Mouse (Mus musculus): ENCODE data around the gene Ranbp17. TPM values are rescaled to one million over a fixed set of nuclear protein-coding genes. Genes with fewer than 3 reads are reported as not detected.

The Ranbp17 gene
- polyA plus RNA-seq, 1 experiment from 2014 or later: 13.5 TPM

DNA sequence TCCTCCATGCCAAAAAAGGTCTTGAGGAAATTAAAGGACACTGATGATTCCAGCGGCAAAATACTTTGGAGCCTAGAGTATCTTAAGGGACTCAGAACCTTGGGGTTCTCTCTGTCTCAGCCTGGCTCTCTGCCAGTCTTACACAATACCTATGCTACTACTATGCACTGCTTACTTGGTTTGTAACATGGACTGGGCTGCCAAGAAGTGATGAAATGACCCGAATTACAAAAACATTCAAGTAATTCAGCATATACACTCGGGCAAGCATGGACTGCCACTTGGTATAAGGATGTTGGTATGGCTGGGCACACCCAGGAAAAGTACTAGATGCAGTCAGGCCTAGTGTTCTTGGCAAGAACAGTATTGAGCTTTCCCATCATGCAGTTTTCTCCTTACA, 114.8 kb downstream of the Ranbp17 start:
- ATAC-seq (ENCODE audit: low FRiP score, low read depth): no peak
- H3K4me2 ChIP-seq (replicated peaks): no peak overlapping the region
- H3K4me1 ChIP-seq: 0 out of 2 replicates have a peak, but pooled peaks cover 3% of the 10 kb centered on the region
- no peaks in the 10 kb centered on the region for H3K9me3 ChIP-seq
- no peak overlapping the region for H3K4me3 ChIP-seq
- no peak overlapping the region for H3K27ac ChIP-seq
- WGBS: 83% methylated on average over 3 of the region's 3 CpGs
- H3K9ac ChIP-seq: no peak overlapping the region
- no peaks in the 10 kb centered on the region for H3K36me3 ChIP-seq
- H3K27me3 ChIP-seq (replicated peaks): no peaks in the 10 kb centered on the region

GRCm38 (mm10) chr11:33396275-33396674, 117.3 kb downstream of the Ranbp17 start:
- no peak for ATAC-seq (ENCODE audit: low FRiP score, low read depth)
- no peak overlapping the region for H3K4me3 ChIP-seq
- 0 out of 2 replicates have a peak, but pooled peaks cover 3% of the 10 kb centered on the region for H3K4me1 ChIP-seq
- H3K36me3 ChIP-seq: no peaks in the 10 kb centered on the region
- 88% methylated on average over 6 of the region's 6 CpGs for WGBS
- H3K27ac ChIP-seq: no peak overlapping the region
- H3K4me2 ChIP-seq (replicated peaks): no peak overlapping the region
- no peak overlapping the region for H3K9ac ChIP-seq
- H3K27me3 ChIP-seq (replicated peaks): no peaks in the 10 kb centered on the region
- H3K9me3 ChIP-seq: no peaks in the 10 kb centered on the region

- no peak overlapping the region for H3K27ac ChIP-seq
- no peaks in the 10 kb centered on the region for H3K36me3 ChIP-seq
- H3K4me2 ChIP-seq (replicated peaks): no peak overlapping the region
- no peak overlapping the region for H3K4me3 ChIP-seq
- 66% methylated on average over 3 of the region's 3 CpGs for WGBS
- no peaks in the 10 kb centered on the region for H3K4me1 ChIP-seq
- H3K9me3 ChIP-seq: no peaks in the 10 kb centered on the region
- H3K9ac ChIP-seq: no peak overlapping the region
- H3K27me3 ChIP-seq (replicated peaks): no peaks in the 10 kb centered on the region
- ATAC-seq (ENCODE audit: low FRiP score, low read depth): no peak
These were observed 119.5 kb downstream of the Ranbp17 start for GRCm38 (mm10) chr11:33394093-33394492.

DNA sequence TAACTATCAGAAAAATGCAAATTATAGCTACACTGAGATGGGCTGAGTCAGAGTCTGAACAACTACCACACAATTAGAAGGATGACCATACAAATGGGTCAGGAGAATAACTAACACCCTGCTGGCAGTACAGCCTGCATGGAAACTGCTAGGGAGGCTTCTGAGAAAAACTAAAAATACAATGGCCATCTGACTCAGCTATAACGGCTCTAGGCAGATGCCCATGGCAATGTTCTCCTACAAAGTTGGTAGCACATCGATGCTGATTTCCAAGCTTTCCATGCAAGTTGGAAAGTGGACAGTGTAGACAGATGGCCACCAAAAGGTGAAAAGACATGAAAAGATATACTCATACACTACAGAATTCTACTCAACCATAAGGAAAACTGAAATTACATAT, 124.9 kb downstream of the Ranbp17 start:
- Histone ChIP-seq H3K36me3 (no peaks in the 10 kb centered on the region), H3K27me3 (replicated peaks) (no peaks in the 10 kb centered on the region), H3K9ac (no peak overlapping the region), H3K4me1 (no peaks in the 10 kb centered on the region), H3K4me2 (replicated peaks) (no peak overlapping the region), H3K4me3 (no peak overlapping the region), H3K27ac (no peak overlapping the region), H3K9me3 (no peaks in the 10 kb centered on the region)
- no peak for ATAC-seq (ENCODE audit: low FRiP score, low read depth)
- 97% methylated on average over 2 of the region's 2 CpGs for WGBS

GRCm38 (mm10) chr11:33361867-33362266, 151.7 kb downstream of the Ranbp17 start:
- no peak overlapping the region for H3K9ac ChIP-seq
- no peak overlapping the region for H3K4me2 ChIP-seq (replicated peaks)
- H3K4me1 ChIP-seq: peaks cover 2% of the 10 kb centered on the region; the same call in 1 of the 2 replicates
- 40% methylated on average over 5 of the region's 5 CpGs for WGBS
- H3K27ac ChIP-seq: no peak overlapping the region
- H3K27me3 ChIP-seq (replicated peaks): no peaks in the 10 kb centered on the region
- peak; percentile 82 for ATAC-seq (ENCODE audit: low FRiP score, low read depth)
- H3K9me3 ChIP-seq: no peaks in the 10 kb centered on the region
- H3K36me3 ChIP-seq: no peaks in the 10 kb centered on the region
- no peak overlapping the region for H3K4me3 ChIP-seq

DNA sequence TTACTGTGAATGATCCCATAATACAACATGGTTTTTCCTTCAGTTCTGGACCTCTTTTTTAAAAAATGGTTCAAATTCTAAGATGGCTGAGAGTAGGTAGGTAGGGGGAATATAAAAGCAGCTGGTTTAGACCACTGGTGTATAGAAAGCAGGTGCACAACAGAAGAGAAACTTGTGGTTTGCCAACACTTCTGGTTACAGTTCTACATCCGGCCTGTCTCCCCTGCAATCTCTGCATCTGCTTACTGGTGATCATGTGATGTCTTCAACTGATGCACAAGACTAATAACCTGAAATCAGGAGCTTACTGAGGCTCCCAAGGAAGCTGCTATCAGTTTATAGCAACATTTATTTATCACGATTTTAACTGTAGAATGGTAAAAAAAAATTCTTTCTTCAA, 164.3 kb downstream of the Ranbp17 start:
- no peaks in the 10 kb centered on the region for H3K4me1 ChIP-seq
- 83% methylated on average over 2 of the region's 2 CpGs for WGBS
- H3K4me2 ChIP-seq (replicated peaks): no peak overlapping the region
- ATAC-seq (ENCODE audit: low FRiP score, low read depth): no peak
- H3K36me3 ChIP-seq: no peaks in the 10 kb centered on the region
- no peak overlapping the region for H3K9ac ChIP-seq
- H3K27me3 ChIP-seq (replicated peaks): no peaks in the 10 kb centered on the region
- H3K9me3 ChIP-seq: no peaks in the 10 kb centered on the region
- no peak overlapping the region for H3K27ac ChIP-seq
- H3K4me3 ChIP-seq: no peak overlapping the region

DNA sequence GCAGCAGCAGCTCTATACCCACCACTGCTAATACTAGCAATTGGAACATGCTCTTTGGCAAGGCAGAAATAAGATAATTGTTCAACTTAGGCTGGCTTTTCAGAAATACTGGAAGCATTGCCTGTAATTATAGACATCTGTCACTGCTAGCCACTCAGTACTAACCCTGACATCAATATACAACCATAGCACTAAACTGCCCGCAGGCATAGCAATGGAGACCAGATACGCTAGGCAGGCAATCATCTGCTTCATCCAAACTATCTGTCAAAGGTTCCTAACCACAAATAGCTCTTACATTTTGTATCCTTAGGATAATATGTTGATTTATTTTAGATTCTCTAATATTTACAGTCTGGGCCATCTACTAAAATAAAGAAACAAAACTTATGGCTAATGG, 171.5 kb downstream of the Ranbp17 start:
- ATAC-seq (ENCODE audit: low FRiP score, low read depth): peak; percentile 53; the same call in 1 of the 2 replicates
- no peak overlapping the region for H3K4me2 ChIP-seq (replicated peaks)
- H3K4me1 ChIP-seq: no peaks in the 10 kb centered on the region
- no peaks in the 10 kb centered on the region for H3K27me3 ChIP-seq (replicated peaks)
- H3K9ac ChIP-seq: no peak overlapping the region
- H3K4me3 ChIP-seq: no peak overlapping the region
- 61% methylated on average over 2 of the region's 2 CpGs for WGBS
- no peak overlapping the region for H3K27ac ChIP-seq
- H3K9me3 ChIP-seq: no peaks in the 10 kb centered on the region
- no peaks in the 10 kb centered on the region for H3K36me3 ChIP-seq

- Histone ChIP-seq H3K9me3 (no peaks in the 10 kb centered on the region), H3K27ac (no peak overlapping the region), H3K4me1 (no peaks in the 10 kb centered on the region), H3K9ac (no peak overlapping the region), H3K4me3 (no peak overlapping the region), H3K36me3 (no peaks in the 10 kb centered on the region), H3K27me3 (replicated peaks) (no peaks in the 10 kb centered on the region), H3K4me2 (replicated peaks) (no peak overlapping the region)
- ATAC-seq (ENCODE audit: low FRiP score, low read depth): 0 out of 2 replicates have a peak, but pooled peaks have one; percentile 53
- WGBS: 45% methylated on average over 7 of the region's 7 CpGs
These were observed 176.9 kb downstream of the Ranbp17 start for GRCm38 (mm10) chr11:33336552-33337121.

DNA sequence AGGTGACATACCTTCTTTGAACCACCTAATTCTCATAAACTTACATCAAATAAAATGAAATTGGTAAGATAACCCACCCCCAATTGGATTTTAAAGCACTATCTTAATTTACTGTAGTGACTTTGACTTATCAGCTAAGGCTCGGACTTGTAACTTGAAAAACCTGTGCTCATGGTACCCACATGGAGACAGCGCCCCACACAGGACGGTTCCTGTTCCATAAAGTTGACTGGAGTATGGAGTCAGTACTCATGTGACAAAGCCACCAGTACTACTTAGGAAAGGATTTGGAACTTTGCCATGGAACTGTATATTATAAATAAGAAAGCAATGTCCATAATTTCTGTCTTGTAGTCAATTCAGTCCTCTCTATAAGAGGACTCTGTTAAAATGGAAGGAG, 177.9 kb downstream of the Ranbp17 start:
- H3K4me1 ChIP-seq: no peaks in the 10 kb centered on the region
- no peaks in the 10 kb centered on the region for H3K36me3 ChIP-seq
- no peaks in the 10 kb centered on the region for H3K27me3 ChIP-seq (replicated peaks)
- no peaks in the 10 kb centered on the region for H3K9me3 ChIP-seq
- 91% methylated on average over 3 of the region's 3 CpGs for WGBS
- no peak overlapping the region for H3K27ac ChIP-seq
- no peak for ATAC-seq (ENCODE audit: low FRiP score, low read depth)
- no peak overlapping the region for H3K4me3 ChIP-seq
- no peak overlapping the region for H3K9ac ChIP-seq
- H3K4me2 ChIP-seq (replicated peaks): no peak overlapping the region

- H3K9me3 ChIP-seq: no peaks in the 10 kb centered on the region
- H3K36me3 ChIP-seq: no peaks in the 10 kb centered on the region
- no peak overlapping the region for H3K9ac ChIP-seq
- no peak overlapping the region for H3K4me3 ChIP-seq
- H3K4me2 ChIP-seq (replicated peaks): no peak overlapping the region
- H3K27me3 ChIP-seq (replicated peaks): no peaks in the 10 kb centered on the region
- no peak overlapping the region for H3K27ac ChIP-seq
- ATAC-seq (ENCODE audit: low FRiP score, low read depth): no peak
- H3K4me1 ChIP-seq: no peaks in the 10 kb centered on the region
- 65% methylated on average over 5 of the region's 5 CpGs for WGBS
These were observed 181.4 kb downstream of the Ranbp17 start for GRCm38 (mm10) chr11:33332137-33332536.

DNA sequence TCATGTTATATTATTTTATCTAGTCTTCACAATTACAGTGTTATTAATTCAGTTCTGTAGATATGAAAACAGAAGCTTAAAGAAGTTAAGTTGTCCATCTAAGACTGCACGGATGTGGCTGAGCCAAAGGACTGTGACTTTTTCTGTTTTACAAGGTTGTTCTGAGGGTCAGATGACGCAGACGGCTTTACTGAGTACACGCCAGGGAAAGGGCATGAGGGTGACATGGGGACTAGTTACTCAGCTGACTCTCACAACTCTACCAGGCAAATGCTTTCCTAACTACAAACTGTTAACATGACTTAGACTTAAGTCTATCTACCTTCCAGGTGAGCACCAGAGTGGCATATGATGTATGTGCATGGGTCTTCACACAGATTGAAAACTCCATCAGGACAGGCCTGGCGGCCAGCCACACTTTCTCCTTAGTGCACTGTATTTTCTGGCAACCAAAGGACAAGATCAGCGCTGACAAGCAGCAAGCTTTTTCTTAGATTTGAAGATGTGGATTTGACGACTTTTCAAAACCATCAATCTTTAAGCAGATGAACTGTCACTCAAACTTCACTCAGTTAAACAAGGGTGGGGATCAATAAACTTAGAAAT, 194.4 kb downstream of the Ranbp17 start:
- Histone ChIP-seq H3K36me3 (no peaks in the 10 kb centered on the region), H3K4me2 (replicated peaks) (no peak overlapping the region), H3K4me3 (no peak overlapping the region), H3K9ac (no peak overlapping the region), H3K4me1 (no peaks in the 10 kb centered on the region), H3K27ac (no peak overlapping the region), H3K27me3 (replicated peaks) (no peaks in the 10 kb centered on the region), H3K9me3 (no peaks in the 10 kb centered on the region)
- 86% methylated on average over 7 of the region's 7 CpGs for WGBS
- ATAC-seq (ENCODE audit: low FRiP score, low read depth): no peak

GRCm38 (mm10) chr11:33309566-33309965, 204.0 kb downstream of the Ranbp17 start:
- Histone ChIP-seq H3K4me3 (no peak overlapping the region), H3K4me2 (replicated peaks) (no peak overlapping the region), H3K9me3 (no peaks in the 10 kb centered on the region), H3K9ac (no peak overlapping the region), H3K27me3 (replicated peaks) (no peaks in the 10 kb centered on the region), H3K27ac (no peak overlapping the region), H3K36me3 (no peaks in the 10 kb centered on the region), H3K4me1 (no peaks in the 10 kb centered on the region)
- no peak for ATAC-seq (ENCODE audit: low FRiP score, low read depth)
- 81% methylated on average over 4 of the region's 4 CpGs for WGBS

DNA sequence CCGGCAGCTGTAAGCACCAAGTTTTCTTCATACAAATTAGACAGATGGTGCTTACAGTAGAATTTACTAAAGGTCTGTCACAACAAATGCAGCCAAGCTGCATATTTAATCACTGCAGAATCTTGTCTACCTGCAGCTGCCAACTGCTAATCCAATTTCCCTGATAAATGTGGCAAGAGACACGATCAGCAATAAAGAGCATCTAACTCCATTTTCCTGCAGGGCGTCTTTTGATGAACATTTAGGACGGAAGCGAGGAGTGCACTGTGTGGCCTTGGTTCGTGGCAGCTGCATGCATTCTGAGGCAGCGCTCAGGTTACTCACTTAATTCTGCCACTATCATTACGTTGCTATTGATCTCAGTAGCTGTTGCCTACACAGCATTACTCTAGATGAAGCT, 212.7 kb downstream of the Ranbp17 start:
- Histone ChIP-seq H3K27ac (no peak overlapping the region), H3K4me2 (replicated peaks) (no peak overlapping the region), H3K9me3 (no peaks in the 10 kb centered on the region), H3K9ac (no peak overlapping the region), H3K4me3 (no peak overlapping the region), H3K4me1 (peaks cover 10% of the 10 kb centered on the region; the same call in 1 of the 2 replicates), H3K36me3 (no peaks in the 10 kb centered on the region), H3K27me3 (replicated peaks) (no peaks in the 10 kb centered on the region)
- WGBS: 37% methylated on average over 8 of the region's 8 CpGs
- ATAC-seq (ENCODE audit: low FRiP score, low read depth): peak; percentile 56; the same call in 1 of the 2 replicates

All from neural tube, embryonic 12.5 days (tissue).